Mouse (Mus musculus): ENCODE data around the gene Fam89b. TPM values are rescaled to one million over a fixed set of nuclear protein-coding genes. Genes with fewer than 3 reads are reported as not detected.

Gene Fam89b
- polyA plus RNA-seq, 1 experiment from 2014 or later = 184 TPM

- no peak overlapping the region for H3K27ac ChIP-seq (ENCODE audit: low read depth, low read length)
- H3K9me3 ChIP-seq (ENCODE audit: control insufficient read depth, low read length) = no peaks in the 10 kb centered on the region
- H3K4me2 ChIP-seq (ENCODE audit: low read depth) = peak overlapping the region; percentile 31
- no peak for DNase-seq (ENCODE audit: low spot score)
- no peak for ATAC-seq (ENCODE audit: insufficient read depth, low FRiP score, low TSS enrichment)
- peaks cover 26% of the 10 kb centered on the region for H3K36me3 ChIP-seq (ENCODE audit: control insufficient read depth, insufficient read depth, low read length)
- 14% methylated on average over 33 of the region's 36 CpGs for WGBS
- peak overlapping the region; percentile 25 for H3K4me3 ChIP-seq (ENCODE audit: low read depth, low read length)
- H3K9ac ChIP-seq (ENCODE audit: low read length) = peak overlapping the region; percentile 18; the same call in 1 of the 2 replicates
- peaks cover 10% of the 10 kb centered on the region; the same call in 1 of the 2 replicates for H3K4me1 ChIP-seq (ENCODE audit: control insufficient read depth, insufficient read depth, low read length)
- H3K27me3 ChIP-seq (ENCODE audit: control insufficient read depth, insufficient read depth, low read length) = peaks cover 32% of the 10 kb centered on the region
Observed at GRCm38 (mm10) chr19:5756991-5757636, 27.7 kb upstream of the Fam89b start.

DNA sequence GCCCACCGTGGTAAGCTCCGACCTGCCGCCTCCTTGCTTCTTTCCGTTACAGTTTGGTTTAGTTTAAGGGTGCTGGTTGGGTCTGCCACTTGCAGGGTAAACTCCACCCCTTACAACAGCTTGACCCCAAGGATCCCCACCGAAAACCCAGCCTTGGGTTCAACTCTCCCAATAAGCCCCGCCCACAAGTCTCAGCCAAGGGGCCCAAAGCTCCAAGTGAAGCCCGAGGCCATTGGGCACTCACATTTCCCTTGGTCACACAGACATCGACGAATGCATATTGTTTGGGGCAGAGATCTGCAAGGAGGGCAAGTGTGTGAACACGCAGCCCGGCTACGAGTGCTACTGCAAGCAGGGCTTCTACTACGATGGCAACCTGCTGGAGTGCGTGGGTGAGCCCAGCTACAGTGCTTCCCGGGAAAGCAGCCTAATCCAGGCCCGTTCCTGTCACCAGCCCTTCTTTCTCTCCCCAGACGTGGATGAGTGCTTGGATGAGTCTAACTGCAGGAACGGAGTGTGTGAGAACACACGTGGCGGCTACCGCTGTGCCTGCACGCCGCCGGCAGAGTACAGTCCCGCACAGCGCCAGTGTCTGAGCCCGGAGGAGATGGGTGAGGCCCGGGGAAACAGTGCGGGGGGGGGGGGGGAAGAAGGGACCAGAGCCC is 27.0 kb upstream of the Fam89b start:
- peaks cover 38% of the 10 kb centered on the region for H3K27me3 ChIP-seq (ENCODE audit: control insufficient read depth, insufficient read depth, low read length)

DNA sequence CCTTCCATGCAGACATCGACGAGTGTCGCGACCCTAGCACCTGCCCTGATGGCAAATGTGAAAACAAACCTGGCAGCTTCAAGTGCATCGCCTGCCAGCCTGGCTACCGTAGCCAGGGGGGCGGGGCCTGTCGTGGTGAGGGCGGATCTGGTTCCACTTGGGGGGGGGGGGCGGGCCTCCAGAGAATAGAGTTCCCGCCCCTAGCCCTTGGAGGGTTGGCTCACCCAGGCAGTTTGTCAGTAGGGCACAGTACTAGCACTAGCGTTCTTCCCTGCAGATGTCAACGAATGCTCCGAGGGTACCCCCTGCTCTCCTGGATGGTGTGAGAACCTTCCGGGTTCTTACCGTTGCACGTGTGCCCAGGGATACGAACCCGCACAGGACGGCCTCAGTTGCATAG is 22.3 kb upstream of the Fam89b start:
- no peak overlapping the region for H3K9ac ChIP-seq (ENCODE audit: low read length)

More for the DNA sequence above, 27.0 kb upstream of the Fam89b start:
- 6% methylated on average over 27 of the region's 29 CpGs for WGBS
- Histone ChIP-seq H3K36me3 (ENCODE audit: control insufficient read depth, insufficient read depth, low read length) (peaks cover 24% of the 10 kb centered on the region), H3K9ac (ENCODE audit: low read length) (peak overlapping the region; percentile 18), H3K4me1 (ENCODE audit: control insufficient read depth, insufficient read depth, low read length) (peaks cover 12% of the 10 kb centered on the region; the same call in 1 of the 2 replicates), H3K4me3 (ENCODE audit: low read depth, low read length) (peak overlapping the region; percentile 25), H3K4me2 (ENCODE audit: low read depth) (peak overlapping the region; percentile 31), H3K27ac (ENCODE audit: low read depth, low read length) (no peak overlapping the region), H3K9me3 (ENCODE audit: control insufficient read depth, low read length) (no peaks in the 10 kb centered on the region)
- DNase-seq (ENCODE audit: low spot score) (peak; percentile 44), ATAC-seq (ENCODE audit: insufficient read depth, low FRiP score, low TSS enrichment) (no peak)

GRCm38 (mm10) chr19:5750951-5751350 is 21.5 kb upstream of the Fam89b start:
- H3K9ac ChIP-seq (ENCODE audit: low read length) = no peak overlapping the region
- 5% methylated on average over 22 of the region's 22 CpGs for WGBS
- DNase-seq (ENCODE audit: low spot score) = no peak
- H3K27me3 ChIP-seq (ENCODE audit: control insufficient read depth, insufficient read depth, low read length) = peaks cover 48% of the 10 kb centered on the region
- H3K36me3 ChIP-seq (ENCODE audit: control insufficient read depth, insufficient read depth, low read length) = no peaks in the 10 kb centered on the region
- H3K27ac ChIP-seq (ENCODE audit: low read depth, low read length) = no peak overlapping the region
- peaks cover 10% of the 10 kb centered on the region for H3K4me1 ChIP-seq (ENCODE audit: control insufficient read depth, insufficient read depth, low read length)
- H3K4me3 ChIP-seq (ENCODE audit: low read depth, low read length) = no peak overlapping the region; the same call in 1 of the 2 replicates
- ATAC-seq (ENCODE audit: insufficient read depth, low FRiP score, low TSS enrichment) = no peak
- H3K9me3 ChIP-seq (ENCODE audit: control insufficient read depth, low read length) = no peaks in the 10 kb centered on the region; the same call in 1 of the 2 replicates
- no peak overlapping the region for H3K4me2 ChIP-seq (ENCODE audit: low read depth)

More for the DNA sequence above, 22.3 kb upstream of the Fam89b start:
- no peak for ATAC-seq (ENCODE audit: insufficient read depth, low FRiP score, low TSS enrichment)
- Histone ChIP-seq H3K4me3 (ENCODE audit: low read depth, low read length) (no peak overlapping the region), H3K4me1 (ENCODE audit: control insufficient read depth, insufficient read depth, low read length) (peaks cover 8% of the 10 kb centered on the region; the same call in 1 of the 2 replicates), H3K4me2 (ENCODE audit: low read depth) (no peak overlapping the region), H3K27ac (ENCODE audit: low read depth, low read length) (no peak overlapping the region), H3K27me3 (ENCODE audit: control insufficient read depth, insufficient read depth, low read length) (peaks cover 46% of the 10 kb centered on the region), H3K9me3 (ENCODE audit: control insufficient read depth, low read length) (no peaks in the 10 kb centered on the region; the same call in 1 of the 2 replicates), H3K36me3 (ENCODE audit: control insufficient read depth, insufficient read depth, low read length) (no peaks in the 10 kb centered on the region)
- WGBS = 4% methylated on average over 20 of the region's 20 CpGs
- no peak for DNase-seq (ENCODE audit: low spot score)

DNA sequence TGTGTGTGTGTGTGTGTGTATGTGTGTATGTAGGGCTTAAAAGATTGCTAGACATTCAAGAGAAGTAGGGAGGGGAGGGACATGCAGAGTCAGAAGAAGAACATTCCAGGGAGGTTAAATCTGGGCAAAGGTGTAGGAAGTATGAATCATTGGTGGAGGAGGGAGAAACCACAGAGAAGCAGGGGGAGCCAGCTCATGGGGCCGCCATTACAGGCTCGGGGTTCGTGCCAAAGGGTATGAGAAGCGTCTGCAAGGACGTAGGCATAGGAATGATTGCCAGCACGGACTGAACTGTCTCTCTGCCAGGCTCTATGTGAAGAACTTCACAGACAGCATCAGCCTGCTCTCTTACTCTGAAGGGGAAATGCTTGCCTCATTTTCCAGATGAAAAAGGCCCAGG is 20.0 kb upstream of the Fam89b start:
- H3K4me2 ChIP-seq (ENCODE audit: low read depth) = no peak overlapping the region
- no peaks in the 10 kb centered on the region; the same call in 1 of the 2 replicates for H3K9me3 ChIP-seq (ENCODE audit: control insufficient read depth, low read length)
- peaks cover 57% of the 10 kb centered on the region for H3K27me3 ChIP-seq (ENCODE audit: control insufficient read depth, insufficient read depth, low read length)
- H3K9ac ChIP-seq (ENCODE audit: low read length) = no peak overlapping the region
- no peaks in the 10 kb centered on the region for H3K36me3 ChIP-seq (ENCODE audit: control insufficient read depth, insufficient read depth, low read length)
- H3K4me3 ChIP-seq (ENCODE audit: low read depth, low read length) = no peak overlapping the region
- 90% methylated on average over 6 of the region's 6 CpGs for WGBS
- no peak overlapping the region for H3K27ac ChIP-seq (ENCODE audit: low read depth, low read length)
- no peak for DNase-seq (ENCODE audit: low spot score)
- ATAC-seq (ENCODE audit: insufficient read depth, low FRiP score, low TSS enrichment) = no peak
- peaks cover 16% of the 10 kb centered on the region for H3K4me1 ChIP-seq (ENCODE audit: control insufficient read depth, insufficient read depth, low read length)

- H3K36me3 ChIP-seq (ENCODE audit: control insufficient read depth, insufficient read depth, low read length) = no peaks in the 10 kb centered on the region
- WGBS = 31% methylated on average over 12 of the region's 12 CpGs
- H3K9me3 ChIP-seq (ENCODE audit: control insufficient read depth, low read length) = no peaks in the 10 kb centered on the region; the same call in 1 of the 2 replicates
- H3K4me3 ChIP-seq (ENCODE audit: low read depth, low read length) = no peak overlapping the region
- peaks cover 61% of the 10 kb centered on the region for H3K27me3 ChIP-seq (ENCODE audit: control insufficient read depth, insufficient read depth, low read length)
- H3K4me1 ChIP-seq (ENCODE audit: control insufficient read depth, insufficient read depth, low read length) = peaks cover 24% of the 10 kb centered on the region
- H3K9ac ChIP-seq (ENCODE audit: low read length) = no peak overlapping the region
- H3K27ac ChIP-seq (ENCODE audit: low read depth, low read length) = no peak overlapping the region
- no peak overlapping the region for H3K4me2 ChIP-seq (ENCODE audit: low read depth)
- DNase-seq (ENCODE audit: low spot score) (no peak), ATAC-seq (ENCODE audit: insufficient read depth, low FRiP score, low TSS enrichment) (no peak)
Observed at GRCm38 (mm10) chr19:5746907-5747363, 17.5 kb upstream of the Fam89b start.

GRCm38 (mm10) chr19:5745756-5746710 is 16.6 kb upstream of the Fam89b start:
- ATAC-seq (ENCODE audit: insufficient read depth, low FRiP score, low TSS enrichment) (no peak), DNase-seq (ENCODE audit: low spot score) (peak; percentile 26)
- no peak overlapping the region for H3K27ac ChIP-seq (ENCODE audit: low read depth, low read length)
- H3K4me1 ChIP-seq (ENCODE audit: control insufficient read depth, insufficient read depth, low read length) = peaks cover 24% of the 10 kb centered on the region
- no peaks in the 10 kb centered on the region; the same call in 1 of the 2 replicates for H3K9me3 ChIP-seq (ENCODE audit: control insufficient read depth, low read length)
- peaks cover 56% of the 10 kb centered on the region for H3K27me3 ChIP-seq (ENCODE audit: control insufficient read depth, insufficient read depth, low read length)
- 3% methylated on average over 36 of the region's 36 CpGs for WGBS
- H3K4me2 ChIP-seq (ENCODE audit: low read depth) = peak overlapping the region; percentile 39
- H3K4me3 ChIP-seq (ENCODE audit: low read depth, low read length) = peak overlapping the region; percentile 20; the same call in 1 of the 2 replicates
- 0 out of 2 replicates have a peak overlapping the region, but pooled peaks have one; percentile 16 for H3K9ac ChIP-seq (ENCODE audit: low read length)
- H3K36me3 ChIP-seq (ENCODE audit: control insufficient read depth, insufficient read depth, low read length) = no peaks in the 10 kb centered on the region

GRCm38 (mm10) chr19:5743576-5743975 is 14.1 kb upstream of the Fam89b start:
- ATAC-seq (ENCODE audit: insufficient read depth, low FRiP score, low TSS enrichment) (no peak), DNase-seq (ENCODE audit: low spot score) (no peak)
- no peak overlapping the region for H3K4me3 ChIP-seq (ENCODE audit: low read depth, low read length)
- H3K27ac ChIP-seq (ENCODE audit: low read depth, low read length) = no peak overlapping the region
- peaks cover 24% of the 10 kb centered on the region for H3K4me1 ChIP-seq (ENCODE audit: control insufficient read depth, insufficient read depth, low read length)
- no peaks in the 10 kb centered on the region for H3K9me3 ChIP-seq (ENCODE audit: control insufficient read depth, low read length)
- peaks cover 49% of the 10 kb centered on the region for H3K27me3 ChIP-seq (ENCODE audit: control insufficient read depth, insufficient read depth, low read length)
- H3K9ac ChIP-seq (ENCODE audit: low read length) = no peak overlapping the region
- H3K36me3 ChIP-seq (ENCODE audit: control insufficient read depth, insufficient read depth, low read length) = no peaks in the 10 kb centered on the region
- 65% methylated on average over 5 of the region's 5 CpGs for WGBS
- H3K4me2 ChIP-seq (ENCODE audit: low read depth) = no peak overlapping the region
